Mouse (Mus musculus): ENCODE measurements around the gene Nrsn2. TPM values are rescaled to one million over a fixed set of nuclear protein-coding genes. Genes with fewer than 3 reads are reported as not detected.

Nrsn2 gene
- total and polyA plus RNA-seq, 3 experiments, result not detected

GRCm38 (mm10) chr2:152373547-152373946 lies 2.9 kb downstream of the Nrsn2 start:
- DNase-seq (ENCODE audit: extremely low read depth), result no peak
- H3K36me3 ChIP-seq (replicated peaks in 1 of 2; ENCODE audit: control insufficient read depth in 1 of 2, insufficient read depth in 1 of 2, low read length in 1 of 2), result no peaks in the 10 kb centered on the region
- H3K4me1 ChIP-seq (ENCODE audit: control insufficient read depth in 1 of 2, insufficient read depth in 2 of 2), result no peaks in the 10 kb centered on the region
- H3K9me3 ChIP-seq (replicated peaks; ENCODE audit: low read length), result no peaks in the 10 kb centered on the region
- H3K27me3 ChIP-seq (replicated peaks), result peaks cover 70% of the 10 kb centered on the region
- dilution Hi-C loops (cut with MboI; ENCODE audit: extremely low pct_ligation_motif_present, extremely low pct_unique_long_range_greater_than_20kb, low sequenced_read_pairs), result no loop called here
- no peak overlapping the region for H3K4me3 ChIP-seq (replicated peaks in 1 of 3; ENCODE audit: low read depth in 2 of 3, low read length in 2 of 3, poor library complexity in 1 of 3)
- H3K79me2 ChIP-seq (replicated peaks; ENCODE audit: control insufficient read depth, extremely low read depth, insufficient read depth, poor library complexity, severe bottlenecking), result no peaks in the 10 kb centered on the region
- H3K4me2 ChIP-seq (ENCODE audit: insufficient read depth, low read depth, poor library complexity, severe bottlenecking), result no peak overlapping the region
- no peak overlapping the region for H3K27ac ChIP-seq (ENCODE audit: insufficient read depth, low read depth)
- H3K9ac ChIP-seq (ENCODE audit: insufficient read depth, low read depth), result no peak overlapping the region
- TF ChIP-seq HCFC1 (IDR thresholded peaks at IDR 0.05; ENCODE audit: low read depth, low read length) (no peak), ELF1 (IDR thresholded peaks at IDR 0.05; ENCODE audit: low read depth, low read length) (no peak), MAZ (IDR thresholded peaks at IDR 0.05; ENCODE audit: low read depth, low read length) (no peak), POLR2AphosphoS2 (IDR thresholded peaks at IDR 0.05; ENCODE audit: low read depth, low read length) (no peak), USF1 (IDR thresholded peaks at IDR 0.05; ENCODE audit: low read depth, low read length) (no peak), EP300 (IDR thresholded peaks at IDR 0.05; ENCODE audit: low read length) (no peak), RAD21 (IDR thresholded peaks at IDR 0.05; ENCODE audit: low read depth, low read length) (no peak), ZMIZ1 (IDR thresholded peaks at IDR 0.05; ENCODE audit: low read depth, low read length) (no peak), UBTF (IDR thresholded peaks at IDR 0.05; ENCODE audit: low read depth, low read length) (no peak), KAT2A (IDR thresholded peaks at IDR 0.05; ENCODE audit: insufficient replicate concordance, low read length) (no peak), MEF2A (IDR thresholded peaks at IDR 0.05; ENCODE audit: borderline replicate concordance, low read depth, low read length) (no peak), GABPA (IDR thresholded peaks at IDR 0.05; ENCODE audit: insufficient replicate concordance, low read depth, low read length) (no peak), TCF12 (IDR thresholded peaks at IDR 0.05; ENCODE audit: low read depth, low read length) (no peak), ZC3H11A (IDR thresholded peaks at IDR 0.05; ENCODE audit: low read depth, low read length) (no peak), POLR2A (IDR thresholded peaks at IDR 0.05; ENCODE audit: low read depth, low read length) (no peak), MAFK (IDR thresholded peaks at IDR 0.05; ENCODE audit: insufficient replicate concordance, low read length) (no peak), SIN3A (IDR thresholded peaks at IDR 0.05; ENCODE audit: low read length) (no peak), MYC (IDR thresholded peaks at IDR 0.05; ENCODE audit: low read depth, low read length) (no peak), TBP (conservative IDR thresholded peaks at IDR 0.05; ENCODE audit: low read depth, low read length) (no peak), USF2 (conservative IDR thresholded peaks at IDR 0.05; ENCODE audit: low read depth, low read length) (no peak)
- in situ Hi-C loops (cut with MboI; ENCODE audit: low pct_ligation_motif_present, low pct_unique_long_range_greater_than_20kb, low sequenced_read_pairs), result no loop called here

GRCm38 (mm10) chr2:152372661-152373060 lies 3.8 kb downstream of the Nrsn2 start:
- in situ Hi-C loops (cut with MboI; ENCODE audit: low pct_ligation_motif_present, low pct_unique_long_range_greater_than_20kb, low sequenced_read_pairs), result no loop called here
- TF ChIP-seq MYC (IDR thresholded peaks at IDR 0.05; ENCODE audit: low read depth, low read length), result no peak
- TF ChIP-seq ETS1 (conservative IDR thresholded peaks at IDR 0.05; ENCODE audit: low read depth, low read length), result no peak
- no peak for TF ChIP-seq RAD21 (IDR thresholded peaks at IDR 0.05; ENCODE audit: low read depth, low read length)
- no peak for TF ChIP-seq HCFC1 (IDR thresholded peaks at IDR 0.05; ENCODE audit: low read depth, low read length)
- no peak for TF ChIP-seq MAZ (IDR thresholded peaks at IDR 0.05; ENCODE audit: low read depth, low read length)
- TF ChIP-seq NRF1 (IDR thresholded peaks at IDR 0.05; ENCODE audit: low read depth, low read length), result no peak
- H3K9me3 ChIP-seq (replicated peaks; ENCODE audit: low read length), result no peaks in the 10 kb centered on the region
- no peaks in the 10 kb centered on the region for H3K79me2 ChIP-seq (replicated peaks; ENCODE audit: control insufficient read depth, extremely low read depth, insufficient read depth, poor library complexity, severe bottlenecking)
- no peak for DNase-seq (ENCODE audit: extremely low read depth)
- H3K4me3 ChIP-seq (replicated peaks in 1 of 3; ENCODE audit: low read depth in 2 of 3, low read length in 2 of 3, poor library complexity in 1 of 3), result no peak overlapping the region
- no peak overlapping the region for H3K9ac ChIP-seq (ENCODE audit: insufficient read depth, low read depth)
- H3K27ac ChIP-seq (ENCODE audit: insufficient read depth, low read depth), result no peak overlapping the region
- peaks cover 68% of the 10 kb centered on the region for H3K27me3 ChIP-seq (replicated peaks)
- H3K4me2 ChIP-seq (ENCODE audit: insufficient read depth, low read depth, poor library complexity, severe bottlenecking), result no peak overlapping the region
- H3K4me1 ChIP-seq (ENCODE audit: control insufficient read depth in 1 of 2, insufficient read depth in 2 of 2), result peaks cover 0 to under 1% of the 10 kb centered on the region in 2 experiments; a peak in 1 of 4 replicates
- dilution Hi-C loops (cut with MboI; ENCODE audit: extremely low pct_ligation_motif_present, extremely low pct_unique_long_range_greater_than_20kb, low sequenced_read_pairs), result no loop called here
- no peaks in the 10 kb centered on the region for H3K36me3 ChIP-seq (replicated peaks in 1 of 2; ENCODE audit: control insufficient read depth in 1 of 2, insufficient read depth in 1 of 2, low read length in 1 of 2)
